Mouse (Mus musculus): ENCODE data around the gene Lrrc43.
"Not testable (repeated sequence)": the region's sequence is repeated elsewhere in the genome, so short reads cannot be mapped to it uniquely, and the experiment has no call there.

Gene Lrrc43

DNA sequence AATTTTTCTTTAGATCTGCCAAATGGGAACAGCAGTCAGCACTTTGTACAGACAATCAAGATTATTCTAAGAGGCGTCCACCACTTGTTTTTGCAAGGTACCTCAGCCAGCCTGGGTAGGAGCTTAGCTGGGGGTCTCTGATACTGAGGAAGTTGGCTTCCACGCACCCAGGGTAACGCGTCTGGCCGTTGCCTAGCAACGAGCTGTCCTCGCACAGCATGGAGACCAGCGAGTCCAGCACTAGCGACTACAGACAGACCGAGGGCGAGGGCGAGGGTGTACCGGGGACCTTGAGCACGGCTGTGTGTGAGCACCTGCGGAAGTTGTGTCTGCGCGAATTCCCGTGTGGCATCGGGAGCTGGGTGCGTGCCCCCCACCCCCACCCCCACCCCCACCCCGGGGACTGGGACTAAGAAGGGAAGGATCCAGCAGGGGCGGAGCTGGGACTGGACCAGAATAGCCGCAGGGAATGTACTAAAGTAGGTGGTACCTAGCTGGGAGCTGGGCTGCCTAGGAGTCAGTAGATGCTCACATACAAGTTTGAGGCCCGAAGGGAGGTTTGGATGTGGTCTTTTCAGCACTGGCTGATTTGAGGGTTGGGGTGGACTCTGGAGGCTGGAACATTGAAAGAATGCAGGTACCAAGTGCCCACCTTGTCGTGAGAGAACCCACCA, at the start of gene Lrrc43, which contains the start of gene Il31:
Lrrc43 (plus strand) TSS at position 194 of the 674 bp plus-strand sequence.
Il31 (minus strand) TSS at position 378 of the 674 bp plus-strand sequence.
- no peak for DNase-seq (ENCODE audit: low spot score)

DNA sequence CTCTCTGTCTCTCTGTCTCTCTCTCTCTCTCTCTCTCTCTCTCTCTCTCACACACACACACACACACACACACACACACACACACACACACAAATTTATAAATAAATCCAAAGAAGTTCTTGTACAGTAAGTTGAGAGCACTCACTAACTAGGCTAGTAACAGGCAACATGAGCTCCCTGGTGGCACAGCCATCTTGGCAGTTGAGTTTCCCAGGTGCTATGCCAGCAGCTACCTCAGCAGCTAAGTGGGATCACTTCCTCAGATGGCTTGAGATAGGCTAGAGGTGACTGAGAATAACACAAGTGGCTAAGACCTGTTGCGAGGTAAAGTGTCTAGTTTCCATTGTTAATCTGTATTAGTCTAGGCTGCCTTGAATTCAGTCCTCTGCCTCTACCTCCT, 49.8 kb upstream of the Lrrc43 start:
- no peak for DNase-seq (ENCODE audit: low spot score)

- DNase-seq (ENCODE audit: low spot score): peak; percentile 24
Measured at GRCm38 (mm10) chr5:123439941-123440340, 49.2 kb upstream of the Lrrc43 start.

- no peak for DNase-seq (ENCODE audit: low spot score)
Measured at GRCm38 (mm10) chr5:123440664-123441063, 48.4 kb upstream of the Lrrc43 start.

- DNase-seq (ENCODE audit: low spot score): no peak
Measured at GRCm38 (mm10) chr5:123442283-123442682, 46.8 kb upstream of the Lrrc43 start.

- peak; percentile 73 for DNase-seq (ENCODE audit: low spot score)
Measured at GRCm38 (mm10) chr5:123444069-123444468, 45.0 kb upstream of the Lrrc43 start.

- no peak for DNase-seq (ENCODE audit: low spot score)
Measured at GRCm38 (mm10) chr5:123444849-123445334, 44.2 kb upstream of the Lrrc43 start.

GRCm38 (mm10) chr5:123451886-123452285, 37.2 kb upstream of the Lrrc43 start:
- no peak for DNase-seq (ENCODE audit: low spot score)

DNA sequence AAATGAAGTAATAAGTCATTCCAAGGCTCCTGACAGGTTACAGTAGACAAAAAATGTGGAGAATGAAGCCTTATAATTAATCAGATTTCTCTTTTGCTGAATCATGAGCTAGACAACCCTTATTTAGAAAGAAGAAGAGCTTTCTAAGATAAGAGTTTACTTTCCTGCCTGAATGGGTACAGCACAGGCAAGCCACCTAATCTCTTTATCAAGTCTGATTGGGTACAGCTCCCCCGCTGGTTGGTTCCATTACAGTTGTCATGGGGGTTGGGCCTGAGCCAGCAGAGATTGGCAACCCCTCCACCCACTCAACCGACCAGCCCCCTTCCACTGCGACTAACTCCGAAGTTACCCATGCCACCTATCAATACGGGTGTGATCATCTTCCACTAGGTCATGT, 27.7 kb upstream of the Lrrc43 start:
- DNase-seq (ENCODE audit: low spot score): no peak

DNA sequence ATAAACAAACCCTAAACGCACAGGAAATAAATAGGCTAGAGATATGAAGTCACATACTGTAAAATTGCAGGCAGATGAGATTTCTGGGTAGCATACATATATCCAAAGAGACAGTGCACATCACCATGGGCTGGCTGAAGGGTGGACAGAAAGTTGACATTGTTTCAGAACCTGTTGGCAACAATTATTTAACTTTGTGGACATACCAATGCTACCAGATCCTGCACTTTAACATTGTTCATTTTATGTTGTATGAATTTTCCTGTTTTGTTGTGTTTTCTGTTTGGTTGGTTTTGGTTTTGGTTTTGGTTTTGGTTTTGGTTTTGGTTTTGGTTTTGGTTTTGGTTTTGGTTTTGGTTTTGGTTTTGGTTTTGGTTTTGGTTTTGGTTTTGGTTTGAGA, 24.5 kb upstream of the Lrrc43 start:
- no peak for DNase-seq (ENCODE audit: low spot score)

DNA sequence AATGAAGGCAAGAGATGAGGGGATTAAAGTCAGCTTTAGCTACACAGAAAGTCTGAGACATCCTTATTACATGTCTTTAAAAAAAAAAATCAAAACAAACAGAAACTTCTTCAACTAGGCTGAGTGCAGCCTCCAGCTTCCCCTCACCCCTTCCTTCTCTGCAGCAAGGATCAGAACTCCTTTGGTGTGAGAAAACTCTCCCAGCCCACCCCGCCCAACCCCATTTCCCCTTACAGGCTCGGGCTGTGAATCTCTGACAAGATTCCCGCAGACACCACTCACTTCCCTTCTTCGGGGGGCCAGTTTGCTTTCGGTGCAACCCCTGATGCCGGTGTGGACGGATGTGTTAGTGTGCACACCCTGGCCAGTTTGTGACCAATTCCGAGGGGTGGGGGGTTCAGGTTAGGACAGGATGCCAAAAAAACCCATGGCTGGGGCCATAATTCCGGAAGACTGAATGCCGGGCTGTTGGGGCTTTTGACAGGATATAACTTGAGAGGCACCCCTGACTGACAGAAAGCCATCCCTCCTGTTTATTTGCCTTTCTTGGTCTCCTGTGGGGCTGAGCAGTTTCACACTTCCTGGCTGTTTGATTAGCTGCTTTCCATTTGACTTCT, 18.2 kb upstream of the Lrrc43 start:
- no peak for DNase-seq (ENCODE audit: low spot score)

GRCm38 (mm10) chr5:123473817-123474216, 15.3 kb upstream of the Lrrc43 start:
- DNase-seq (ENCODE audit: low spot score): no peak

DNA sequence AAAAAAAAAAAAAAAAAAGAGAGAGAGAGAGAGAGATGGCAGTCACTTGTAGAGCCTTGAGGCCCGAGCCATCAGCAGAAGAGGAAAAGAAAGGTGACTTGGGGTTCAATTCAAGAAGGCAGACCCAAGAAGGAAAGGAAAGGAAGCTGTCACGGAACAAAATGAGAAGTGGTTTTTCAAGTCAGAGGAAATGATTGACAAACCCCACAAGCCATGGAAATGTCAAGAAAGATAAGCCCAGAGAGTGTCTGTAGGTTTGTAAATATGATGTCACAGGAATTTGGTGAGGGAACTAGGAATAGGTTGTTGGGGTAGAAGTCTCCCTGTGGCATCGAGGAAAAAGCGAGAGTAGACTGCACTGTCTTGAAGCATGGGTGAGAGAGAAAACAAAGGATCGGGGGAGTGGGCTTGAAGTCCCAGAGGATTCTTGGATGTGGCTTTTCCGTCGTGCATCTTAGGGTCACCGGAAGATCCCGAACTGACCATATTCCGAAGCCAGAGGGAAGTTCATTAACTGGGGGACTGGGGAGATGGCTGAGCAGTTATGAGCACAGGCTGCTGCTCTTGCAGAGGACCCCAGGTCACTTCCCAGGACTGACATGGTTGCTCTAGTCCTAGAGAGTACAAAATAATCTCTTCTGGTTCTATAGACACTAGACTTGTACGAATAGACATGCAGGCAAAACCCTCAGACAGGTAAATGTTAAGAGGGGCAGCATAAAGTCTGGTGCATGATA, 1.3 kb upstream of the Lrrc43 start:
- DNase-seq (ENCODE audit: low spot score): no peak

- no peak for DNase-seq (ENCODE audit: low spot score)
Measured at GRCm38 (mm10) chr5:123489935-123490334, 830 bp downstream of the Lrrc43 start.

DNA sequence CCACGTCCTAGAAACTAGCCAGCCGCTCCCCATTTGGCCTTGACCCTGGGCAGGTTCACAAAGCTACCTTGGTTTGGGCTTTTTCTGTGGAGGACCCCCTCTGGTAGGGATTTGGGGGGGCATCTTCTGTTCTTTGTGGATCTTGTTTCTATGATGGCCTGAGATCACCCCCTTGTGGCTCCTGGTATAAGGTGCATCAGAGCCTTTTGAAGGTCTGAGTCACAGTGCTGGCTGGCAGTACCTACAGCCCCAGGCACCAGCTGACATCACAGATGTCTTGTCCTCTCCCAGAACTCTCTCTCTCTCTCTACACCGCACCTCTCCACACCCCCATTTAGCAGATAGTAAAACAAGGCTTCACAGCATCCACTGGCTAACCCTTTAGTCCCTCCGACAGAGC, 10.6 kb downstream of the Lrrc43 start:
- DNase-seq (ENCODE audit: low spot score): peak; percentile 66

GRCm38 (mm10) chr5:123501973-123502372, 12.9 kb downstream of the Lrrc43 start:
- DNase-seq (ENCODE audit: low spot score): no peak

GRCm38 (mm10) chr5:123507936-123508723, 19.0 kb downstream of the Lrrc43 start:
- DNase-seq (ENCODE audit: low spot score): peak; percentile 83

- DNase-seq (ENCODE audit: low spot score): no peak
Measured at GRCm38 (mm10) chr5:123508921-123509320, 19.8 kb downstream of the Lrrc43 start.

DNA sequence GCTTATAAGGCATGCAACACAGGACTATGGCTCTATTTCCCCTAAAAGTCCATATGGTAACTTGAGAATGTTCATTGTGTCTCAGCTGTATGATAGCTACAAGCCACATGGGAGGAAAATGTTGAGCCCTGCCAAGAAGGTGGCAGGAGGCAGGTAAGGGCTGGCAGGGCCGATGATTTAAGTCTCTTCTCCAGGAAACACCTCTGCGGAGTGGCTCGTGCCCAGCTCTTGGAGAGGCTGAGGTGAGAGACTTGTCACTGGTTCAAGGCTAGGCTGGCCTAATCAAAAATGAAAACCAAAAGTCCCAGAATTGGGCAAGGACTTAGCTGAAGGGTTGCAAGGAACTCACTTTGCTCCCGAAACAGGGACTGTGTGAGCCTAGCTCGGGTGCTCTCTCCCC, 21.1 kb downstream of the Lrrc43 start, which contains the start of gene B3gnt4:
B3gnt4 (plus strand) TSS at position 301 of the 400 bp plus-strand sequence.
- no peak for DNase-seq (ENCODE audit: low spot score)

DNA sequence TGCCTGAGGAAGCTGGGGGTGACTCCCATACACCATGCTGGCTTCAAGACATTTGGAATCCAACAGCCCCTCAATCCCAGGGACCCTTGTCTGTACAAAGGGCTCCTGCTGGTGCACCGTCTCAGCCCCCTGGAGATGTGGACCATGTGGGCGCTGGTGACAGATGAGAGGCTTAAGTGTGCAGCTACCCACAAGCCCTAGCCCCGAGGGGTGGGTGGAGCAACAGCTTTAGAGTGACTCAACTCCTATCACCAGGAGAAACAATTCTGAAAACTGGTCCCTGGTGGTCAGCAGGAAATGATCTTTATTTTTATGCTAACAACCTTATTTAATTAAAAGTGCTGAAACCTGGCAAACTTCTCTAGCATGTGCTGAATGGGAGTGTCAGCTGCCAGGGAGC, 22.3 kb downstream of the Lrrc43 start:
- DNase-seq (ENCODE audit: low spot score): not testable (repeated sequence)

GRCm38 (mm10) chr5:123512102-123512501, 23.0 kb downstream of the Lrrc43 start:
- no peak for DNase-seq (ENCODE audit: low spot score)

- DNase-seq (ENCODE audit: low spot score): no peak
Measured at GRCm38 (mm10) chr5:123514871-123515270, 25.8 kb downstream of the Lrrc43 start.

Measured in layer of hippocampus, adult 11-12 months (tissue).